Mouse (Mus musculus): ENCODE measurements around the gene Gm20521. TPM values are rescaled to one million over a fixed set of nuclear protein-coding genes. Genes with fewer than 3 reads are reported as not detected.

Gene Gm20521
- total RNA-seq (2014; rRNA removed) (3.1 TPM in 1 of 2 replicates, not detected in the other), polyA plus RNA-seq (2015; fragmentation: Nextera tagmentation; extraction: Ambion mirVana) (0.30 and 0.89 TPM in 2 replicates)

DNA sequence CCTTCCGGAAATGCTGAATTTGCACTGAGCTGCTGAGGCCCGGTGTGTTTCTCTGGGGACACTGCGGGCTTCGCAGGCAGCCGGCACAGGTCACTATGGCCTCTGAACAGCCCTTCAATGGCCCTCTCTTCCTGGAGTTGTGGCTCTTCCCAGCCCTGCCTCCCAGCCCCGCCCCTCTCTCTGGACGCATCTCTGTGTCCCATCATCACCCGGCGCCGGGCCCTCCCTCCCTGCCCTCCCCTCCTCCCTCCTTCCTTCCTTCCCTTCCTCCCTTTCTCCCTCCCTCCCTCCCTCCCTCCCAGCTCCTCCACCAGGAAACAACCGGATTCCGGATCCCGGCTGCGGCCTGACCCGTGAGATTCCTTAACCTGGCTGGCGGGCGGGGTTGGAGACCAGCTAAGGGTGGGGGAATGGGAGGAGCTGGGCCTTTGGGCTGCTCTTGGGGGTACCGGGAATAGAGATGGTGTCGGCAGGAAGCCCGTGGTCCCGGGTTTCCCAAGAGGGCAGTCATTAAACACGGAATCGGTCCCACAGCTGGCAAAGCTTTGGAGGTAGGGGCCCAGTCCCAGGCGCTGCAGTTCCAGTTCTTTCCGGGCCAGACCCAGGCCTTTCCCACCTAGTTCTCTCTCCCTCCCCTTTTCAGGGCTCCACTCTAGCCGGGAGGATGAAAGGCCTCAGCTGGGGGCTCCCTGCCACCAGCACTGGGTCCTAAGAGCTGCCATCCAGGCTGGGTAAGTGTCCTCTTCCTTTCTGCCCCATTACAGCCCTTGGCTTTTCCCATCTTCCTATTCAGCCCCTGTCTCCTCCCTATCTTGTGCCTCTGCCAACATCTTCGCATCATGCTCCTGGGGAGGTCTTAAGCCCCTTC lies at the start of gene Gm20521, which contains the start of gene Bcl2l2:
Gm20521 (plus strand) TSS at position 288 of the 868 bp plus-strand sequence.
Bcl2l2 (plus strand) TSS at position 224 of the 868 bp plus-strand sequence.
- no peak for TF ChIP-seq CTCF (IDR thresholded peaks at IDR 0.05; ENCODE audit: low read depth)
- DNase-seq (peak; percentile 86), ATAC-seq (peak; percentile 91)
- Histone ChIP-seq H3K4me1 (ENCODE audit: insufficient read depth) (peaks cover 15% of the 10 kb centered on the region; the same call in 1 of the 2 replicates), H3K36me3 (ENCODE audit: insufficient read depth) (peaks cover 17% of the 10 kb centered on the region), H3K27ac (ENCODE audit: low read depth, low read length) (peak within 1 kb of the TSS; percentile 89), H3K9me3 (ENCODE audit: low read length) (no peaks in the 10 kb centered on the region), H3K4me2 (ENCODE audit: low read depth) (peak within 1 kb of the TSS; percentile 80), H3K4me3 (ENCODE audit: low read depth, low read length) (peak within 1 kb of the TSS; percentile 77), H3K9ac (peak within 1 kb of the TSS; percentile 83), H3K27me3 (ENCODE audit: insufficient read depth, low read length) (no peaks in the 10 kb centered on the region)
- 2% methylated on average over 27 of the region's 27 CpGs for WGBS

DNA sequence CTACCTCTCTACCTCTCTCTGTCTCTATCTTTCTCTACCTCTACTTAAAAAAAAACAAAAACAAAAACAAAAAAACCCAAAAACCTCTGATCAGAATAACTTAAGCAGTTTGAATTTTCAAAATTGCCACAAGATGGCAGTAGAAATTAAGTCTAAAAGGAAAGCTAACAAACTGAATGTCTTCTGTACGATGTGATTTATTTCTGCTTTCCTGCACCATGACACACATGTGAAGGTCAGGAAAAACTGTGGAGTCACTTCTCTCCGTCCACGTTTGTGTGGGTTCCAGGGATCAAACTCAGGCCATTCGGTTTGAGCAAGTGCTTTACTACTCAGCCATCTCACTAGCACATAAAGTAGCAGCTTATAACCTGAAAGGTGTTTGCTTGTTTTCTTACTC lies 39.8 kb upstream of the Gm20521 start:
- peak; percentile 56 for TF ChIP-seq CTCF (IDR thresholded peaks at IDR 0.05; ENCODE audit: low read depth)
- Histone ChIP-seq H3K27ac (ENCODE audit: low read depth, low read length) (no peak overlapping the region), H3K4me2 (ENCODE audit: low read depth) (no peak overlapping the region), H3K9ac (no peak overlapping the region), H3K27me3 (ENCODE audit: insufficient read depth, low read length) (no peaks in the 10 kb centered on the region), H3K36me3 (ENCODE audit: insufficient read depth) (no peaks in the 10 kb centered on the region), H3K4me3 (ENCODE audit: low read depth, low read length) (no peak overlapping the region), H3K9me3 (ENCODE audit: low read length) (no peaks in the 10 kb centered on the region), H3K4me1 (ENCODE audit: insufficient read depth) (no peaks in the 10 kb centered on the region)
- ATAC-seq (0 out of 2 replicates have a peak, but pooled peaks have one; percentile 36), DNase-seq (peak; percentile 59)
- WGBS: 5% methylated on average over 4 of the region's 4 CpGs

DNA sequence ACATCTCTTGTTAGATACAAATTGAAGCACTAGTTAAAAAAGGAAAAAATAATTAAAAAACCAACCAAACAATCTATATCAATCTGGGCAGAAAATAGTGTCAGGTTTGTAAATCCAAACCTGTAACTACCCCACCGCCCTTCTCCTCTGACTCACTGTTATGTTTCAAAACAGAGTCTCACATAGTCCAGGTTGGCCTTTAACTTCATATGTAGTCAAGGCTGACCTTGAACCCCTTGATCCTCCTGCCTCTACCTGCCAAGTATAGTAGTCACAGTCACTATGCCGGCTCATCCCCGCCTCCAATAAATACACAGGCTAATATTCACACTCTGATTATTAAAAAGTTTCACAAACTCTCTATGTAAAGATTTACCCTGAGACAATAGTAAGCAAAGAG lies 27.5 kb upstream of the Gm20521 start:
- Histone ChIP-seq H3K4me2 (ENCODE audit: low read depth) (no peak overlapping the region), H3K4me1 (ENCODE audit: insufficient read depth) (no peaks in the 10 kb centered on the region), H3K4me3 (ENCODE audit: low read depth, low read length) (no peak overlapping the region), H3K9me3 (ENCODE audit: low read length) (no peaks in the 10 kb centered on the region), H3K27ac (ENCODE audit: low read depth, low read length) (no peak overlapping the region), H3K36me3 (ENCODE audit: insufficient read depth) (peaks cover 11% of the 10 kb centered on the region), H3K27me3 (ENCODE audit: insufficient read depth, low read length) (no peaks in the 10 kb centered on the region), H3K9ac (no peak overlapping the region)
- TF ChIP-seq CTCF (IDR thresholded peaks at IDR 0.05; ENCODE audit: low read depth): no peak
- no peak for DNase-seq
- ATAC-seq: no peak
- 96% methylated on average over 3 of the region's 3 CpGs for WGBS

DNA sequence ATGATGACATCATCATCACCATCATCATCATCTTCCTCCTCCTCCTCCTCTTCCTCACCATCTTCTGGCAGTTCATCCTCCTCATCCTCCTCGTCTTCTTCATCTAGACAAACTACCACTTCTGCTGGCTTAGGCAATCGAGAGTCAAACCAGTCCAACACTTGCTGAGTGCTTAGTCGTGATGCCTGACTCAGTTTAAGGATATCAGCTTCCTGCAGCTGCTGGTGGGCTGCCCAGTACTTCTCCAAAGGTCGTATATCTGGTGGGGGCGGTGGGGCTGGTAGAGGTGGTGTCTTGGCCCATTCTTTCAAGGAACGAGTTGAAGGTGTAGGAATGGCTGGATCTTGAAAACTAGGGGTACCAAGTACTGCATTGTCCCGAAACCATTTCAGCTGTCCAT lies 26.5 kb upstream of the Gm20521 start:
- 93% methylated on average over 7 of the region's 7 CpGs for WGBS

DNA sequence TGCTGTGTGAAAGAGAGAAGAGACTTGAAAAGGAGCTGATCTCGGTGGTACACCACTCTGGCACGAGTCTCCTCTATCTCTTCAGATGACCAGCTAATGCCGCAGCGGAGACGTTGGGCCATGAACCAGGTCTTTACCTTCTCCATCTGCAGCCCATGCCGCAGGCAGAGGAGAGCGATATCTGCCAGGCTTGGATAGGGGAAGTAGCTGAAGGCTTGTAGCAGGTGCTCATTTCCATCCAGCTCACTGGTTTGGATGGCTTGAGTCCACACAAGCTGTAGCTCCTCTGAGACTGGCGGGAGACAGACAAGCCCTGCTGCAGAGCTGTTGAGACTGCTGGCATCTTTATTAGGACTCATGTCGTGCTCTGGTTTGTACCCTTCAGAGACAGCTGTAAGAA lies 25.4 kb upstream of the Gm20521 start:
- no peak for DNase-seq
- no peak for ATAC-seq

More for the DNA sequence above, 26.5 kb upstream of the Gm20521 start:
- no peak for TF ChIP-seq CTCF (IDR thresholded peaks at IDR 0.05; ENCODE audit: low read depth)
- Histone ChIP-seq H3K36me3 (ENCODE audit: insufficient read depth) (peaks cover 11% of the 10 kb centered on the region), H3K27ac (ENCODE audit: low read depth, low read length) (no peak overlapping the region), H3K27me3 (ENCODE audit: insufficient read depth, low read length) (no peaks in the 10 kb centered on the region), H3K9ac (no peak overlapping the region), H3K4me2 (ENCODE audit: low read depth) (no peak overlapping the region), H3K4me1 (ENCODE audit: insufficient read depth) (no peaks in the 10 kb centered on the region), H3K9me3 (ENCODE audit: low read length) (no peaks in the 10 kb centered on the region), H3K4me3 (ENCODE audit: low read depth, low read length) (no peak overlapping the region)
- DNase-seq (no peak), ATAC-seq (no peak)

DNA sequence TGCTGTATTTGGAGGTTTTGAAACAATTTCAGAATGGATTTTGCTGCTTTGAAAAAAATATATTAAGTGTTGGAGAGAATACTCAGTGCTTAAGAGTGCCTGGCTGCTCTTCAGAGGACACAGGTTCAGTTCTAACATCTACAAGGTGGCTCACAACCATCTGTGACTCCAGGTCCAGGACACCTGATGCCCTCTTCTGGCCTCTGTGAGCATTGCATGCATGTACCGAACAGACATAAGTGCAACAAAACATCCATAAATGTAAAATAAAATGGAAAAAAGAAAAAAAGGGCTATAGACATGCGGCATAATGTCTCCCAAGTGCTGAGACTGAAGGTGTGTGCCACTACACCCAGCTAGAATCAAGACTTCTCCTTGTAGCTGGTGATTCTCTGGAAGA lies 22.7 kb upstream of the Gm20521 start:
- Histone ChIP-seq H3K9ac (no peak overlapping the region), H3K36me3 (ENCODE audit: insufficient read depth) (peaks cover 6% of the 10 kb centered on the region; the same call in 1 of the 2 replicates), H3K4me2 (ENCODE audit: low read depth) (no peak overlapping the region), H3K4me3 (ENCODE audit: low read depth, low read length) (no peak overlapping the region), H3K27me3 (ENCODE audit: insufficient read depth, low read length) (no peaks in the 10 kb centered on the region), H3K27ac (ENCODE audit: low read depth, low read length) (no peak overlapping the region), H3K4me1 (ENCODE audit: insufficient read depth) (0 out of 2 replicates have a peak, but pooled peaks cover 4% of the 10 kb centered on the region), H3K9me3 (ENCODE audit: low read length) (no peaks in the 10 kb centered on the region)
- peak; percentile 79 for TF ChIP-seq CTCF (IDR thresholded peaks at IDR 0.05; ENCODE audit: low read depth)
- 19% methylated on average over 2 of the region's 2 CpGs for WGBS
- no peak for ATAC-seq
- DNase-seq: peak; percentile 62

More for the DNA sequence above, 25.4 kb upstream of the Gm20521 start:
- TF ChIP-seq CTCF (IDR thresholded peaks at IDR 0.05; ENCODE audit: low read depth): no peak
- WGBS: 90% methylated on average over 9 of the region's 9 CpGs
- H3K27ac ChIP-seq (ENCODE audit: low read depth, low read length): no peak overlapping the region
- no peaks in the 10 kb centered on the region for H3K9me3 ChIP-seq (ENCODE audit: low read length)
- no peak overlapping the region for H3K9ac ChIP-seq
- H3K4me3 ChIP-seq (ENCODE audit: low read depth, low read length): no peak overlapping the region
- H3K4me2 ChIP-seq (ENCODE audit: low read depth): no peak overlapping the region
- peaks cover 11% of the 10 kb centered on the region for H3K36me3 ChIP-seq (ENCODE audit: insufficient read depth)
- H3K4me1 ChIP-seq (ENCODE audit: insufficient read depth): no peaks in the 10 kb centered on the region
- no peaks in the 10 kb centered on the region for H3K27me3 ChIP-seq (ENCODE audit: insufficient read depth, low read length)

Measured in forebrain, postnatal 0 days (tissue).